Mouse (Mus musculus) thymus, adult 2 months (tissue): Measurements from ENCODE around the gene Tsc1.

Experiments used
- CTCF ChIP-seq: fragments of 200-500 bp; IDR thresholded peaks from 2 replicates; pipeline ENCODE4 v1.5.1; 2012; ENCODE audit warnings: mild to moderate bottlenecking, control low read depth, low read length, moderate library complexity, borderline replicate concordance; ENCODE audit not compliant: control insufficient read depth, poor library complexity, insufficient read depth; ENCODE audit errors: extremely low read depth
- POLR2A ChIP-seq: fragments of 200-500 bp; IDR thresholded peaks from 2 replicates; pipeline ENCODE4 v1.6.1; 2012; ENCODE audit warnings: mild to moderate bottlenecking, low read length, control low read depth, moderate library complexity; ENCODE audit not compliant: control insufficient read depth, poor library complexity, insufficient read depth; ENCODE audit errors: extremely low read depth

DNA sequence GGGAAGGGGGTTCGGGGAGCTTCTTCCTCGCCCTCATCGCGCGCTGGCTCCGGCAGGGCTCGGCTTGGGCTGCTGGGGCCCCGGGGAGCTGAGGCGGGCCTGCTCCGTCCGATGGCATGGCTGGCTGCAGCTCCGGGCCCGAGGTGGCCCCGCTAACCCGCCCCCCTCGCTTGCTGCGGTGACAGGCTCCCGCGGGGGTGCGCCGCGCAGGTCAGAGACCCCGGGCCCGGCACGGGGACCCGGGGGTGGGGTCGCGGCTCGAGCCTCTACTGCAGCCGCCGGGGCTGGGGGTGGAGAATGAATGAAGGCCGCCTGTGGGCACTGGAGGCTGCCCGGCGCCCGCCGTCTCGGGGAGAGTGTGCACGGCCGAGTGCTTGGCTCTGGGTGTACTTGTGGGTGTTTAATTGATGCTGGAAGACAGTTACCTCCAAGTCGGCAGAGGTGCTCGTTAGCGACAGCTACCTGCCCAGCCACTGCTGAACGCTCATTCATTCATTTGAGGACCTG is 460 bp downstream of the Tsc1 start:
- no peak for TF ChIP-seq CTCF
- TF ChIP-seq POLR2A, result no peak
